Mouse (Mus musculus): Measurements from ENCODE around the gene Pigp. TPM values are rescaled to one million over a fixed set of nuclear protein-coding genes. Genes with fewer than 3 reads are reported as not detected.

The Pigp gene
- polyA plus RNA-seq, 1 experiment from 2014 or later: 125 TPM

GRCm38 (mm10) chr16:94331886-94332252, 39.8 kb downstream of the Pigp start:
- no peak overlapping the region for H3K27ac ChIP-seq (replicated peaks; ENCODE audit: low read depth, low read length)
- H3K9me3 ChIP-seq (ENCODE audit: control insufficient read depth, low read length): no peaks in the 10 kb centered on the region
- no peak overlapping the region for H3K4me2 ChIP-seq (ENCODE audit: low read depth, low read length)
- H3K4me3 ChIP-seq (ENCODE audit: low read depth, low read length): no peak overlapping the region
- no peak for DNase-seq (ENCODE audit: low spot score)
- H3K27me3 ChIP-seq (replicated peaks; ENCODE audit: control insufficient read depth, insufficient read depth, low read length): peaks cover 20% of the 10 kb centered on the region
- ATAC-seq (ENCODE audit: low read depth): no peak
- no peak overlapping the region for H3K9ac ChIP-seq (ENCODE audit: low read depth, low read length)
- H3K4me1 ChIP-seq (ENCODE audit: control insufficient read depth, insufficient read depth, low read length): peaks cover 15% of the 10 kb centered on the region; the same call in 1 of the 2 replicates
- 56% methylated on average over 5 of the region's 5 CpGs for WGBS
- H3K36me3 ChIP-seq (ENCODE audit: control insufficient read depth, insufficient read depth, low read length): no peaks in the 10 kb centered on the region

GRCm38 (mm10) chr16:94331233-94331885, 40.3 kb downstream of the Pigp start:
- no peak for ATAC-seq (ENCODE audit: low read depth)
- no peak overlapping the region for H3K4me3 ChIP-seq (ENCODE audit: low read depth, low read length)
- WGBS: 80% methylated on average over 8 of the region's 9 CpGs
- no peak overlapping the region for H3K4me2 ChIP-seq (ENCODE audit: low read depth, low read length)
- no peak for DNase-seq (ENCODE audit: low spot score)
- H3K4me1 ChIP-seq (ENCODE audit: control insufficient read depth, insufficient read depth, low read length): peaks cover 15% of the 10 kb centered on the region; the same call in 1 of the 2 replicates
- no peak overlapping the region for H3K27ac ChIP-seq (replicated peaks; ENCODE audit: low read depth, low read length)
- H3K9ac ChIP-seq (ENCODE audit: low read depth, low read length): no peak overlapping the region
- H3K9me3 ChIP-seq (ENCODE audit: control insufficient read depth, low read length): no peaks in the 10 kb centered on the region
- no peaks in the 10 kb centered on the region for H3K36me3 ChIP-seq (ENCODE audit: control insufficient read depth, insufficient read depth, low read length)
- H3K27me3 ChIP-seq (replicated peaks; ENCODE audit: control insufficient read depth, insufficient read depth, low read length): peaks cover 24% of the 10 kb centered on the region

GRCm38 (mm10) chr16:94330429-94330828, 41.2 kb downstream of the Pigp start:
- Histone ChIP-seq H3K27ac (replicated peaks; ENCODE audit: low read depth, low read length) (no peak overlapping the region), H3K4me2 (ENCODE audit: low read depth, low read length) (no peak overlapping the region), H3K27me3 (replicated peaks; ENCODE audit: control insufficient read depth, insufficient read depth, low read length) (peaks cover 24% of the 10 kb centered on the region), H3K36me3 (ENCODE audit: control insufficient read depth, insufficient read depth, low read length) (no peaks in the 10 kb centered on the region), H3K4me1 (ENCODE audit: control insufficient read depth, insufficient read depth, low read length) (peaks cover 15% of the 10 kb centered on the region; the same call in 1 of the 2 replicates), H3K9me3 (ENCODE audit: control insufficient read depth, low read length) (no peaks in the 10 kb centered on the region), H3K4me3 (ENCODE audit: low read depth, low read length) (no peak overlapping the region), H3K9ac (ENCODE audit: low read depth, low read length) (no peak overlapping the region)
- ATAC-seq (ENCODE audit: low read depth): peak; percentile 38; the same call in 1 of the 2 replicates
- DNase-seq (ENCODE audit: low spot score): peak; percentile 27
- 67% methylated on average over 5 of the region's 5 CpGs for WGBS

GRCm38 (mm10) chr16:94328881-94329867, 42.5 kb downstream of the Pigp start:
- WGBS: 9% methylated on average over 23 of the region's 25 CpGs
- peak; percentile 22 for DNase-seq (ENCODE audit: low spot score)
- Histone ChIP-seq H3K4me2 (ENCODE audit: low read depth, low read length) (peak overlapping the region; percentile 89), H3K9me3 (ENCODE audit: control insufficient read depth, low read length) (no peaks in the 10 kb centered on the region), H3K4me1 (ENCODE audit: control insufficient read depth, insufficient read depth, low read length) (peaks cover 15% of the 10 kb centered on the region; the same call in 1 of the 2 replicates), H3K27me3 (replicated peaks; ENCODE audit: control insufficient read depth, insufficient read depth, low read length) (peaks cover 24% of the 10 kb centered on the region), H3K36me3 (ENCODE audit: control insufficient read depth, insufficient read depth, low read length) (no peaks in the 10 kb centered on the region), H3K4me3 (ENCODE audit: low read depth, low read length) (peak overlapping the region; percentile 52), H3K9ac (ENCODE audit: low read depth, low read length) (0 out of 2 replicates have a peak overlapping the region, but pooled peaks have one; percentile 69), H3K27ac (replicated peaks; ENCODE audit: low read depth, low read length) (no peak overlapping the region)
- no peak for ATAC-seq (ENCODE audit: low read depth)

- peak within 1 kb of the TSS; percentile 52 for H3K4me3 ChIP-seq (ENCODE audit: low read depth, low read length)
- peaks cover 24% of the 10 kb centered on the region for H3K27me3 ChIP-seq (replicated peaks; ENCODE audit: control insufficient read depth, insufficient read depth, low read length)
- H3K4me2 ChIP-seq (ENCODE audit: low read depth, low read length): peak within 1 kb of the TSS; percentile 89
- under 1% methylated on average over 63 of the region's 63 CpGs for WGBS
- DNase-seq (ENCODE audit: low spot score) (peak; percentile 18), ATAC-seq (ENCODE audit: low read depth) (peak; percentile 44; the same call in 1 of the 2 replicates)
- H3K27ac ChIP-seq (replicated peaks; ENCODE audit: low read depth, low read length): no peak within 1 kb of the TSS
- H3K4me1 ChIP-seq (ENCODE audit: control insufficient read depth, insufficient read depth, low read length): peaks cover 15% of the 10 kb centered on the region; the same call in 1 of the 2 replicates
- no peaks in the 10 kb centered on the region for H3K36me3 ChIP-seq (ENCODE audit: control insufficient read depth, insufficient read depth, low read length)
- no peaks in the 10 kb centered on the region for H3K9me3 ChIP-seq (ENCODE audit: control insufficient read depth, low read length)
- peak within 1 kb of the TSS; percentile 69 for H3K9ac ChIP-seq (ENCODE audit: low read depth, low read length)
These were observed 43.6 kb downstream of the Pigp start, which contains the start of gene Ripply3 for GRCm38 (mm10) chr16:94327781-94328711. Ripply3 (plus strand) TSS chr16:94328420.

GRCm38 (mm10) chr16:94326008-94326407, 45.6 kb downstream of the Pigp start:
- H3K4me1 ChIP-seq (ENCODE audit: control insufficient read depth, insufficient read depth, low read length): peaks cover 15% of the 10 kb centered on the region; the same call in 1 of the 2 replicates
- H3K4me3 ChIP-seq (ENCODE audit: low read depth, low read length): no peak overlapping the region
- DNase-seq (ENCODE audit: low spot score): no peak
- H3K9me3 ChIP-seq (ENCODE audit: control insufficient read depth, low read length): no peaks in the 10 kb centered on the region
- no peaks in the 10 kb centered on the region for H3K36me3 ChIP-seq (ENCODE audit: control insufficient read depth, insufficient read depth, low read length)
- H3K9ac ChIP-seq (ENCODE audit: low read depth, low read length): no peak overlapping the region
- peaks cover 24% of the 10 kb centered on the region for H3K27me3 ChIP-seq (replicated peaks; ENCODE audit: control insufficient read depth, insufficient read depth, low read length)
- H3K4me2 ChIP-seq (ENCODE audit: low read depth, low read length): no peak overlapping the region
- WGBS: 83% methylated on average over 3 of the region's 3 CpGs
- no peak for ATAC-seq (ENCODE audit: low read depth)
- no peak overlapping the region for H3K27ac ChIP-seq (replicated peaks; ENCODE audit: low read depth, low read length)

GRCm38 (mm10) chr16:94323681-94324080, 48.0 kb downstream of the Pigp start:
- H3K4me3 ChIP-seq (ENCODE audit: low read depth, low read length): no peak overlapping the region
- H3K9ac ChIP-seq (ENCODE audit: low read depth, low read length): no peak overlapping the region
- no peak overlapping the region for H3K27ac ChIP-seq (replicated peaks; ENCODE audit: low read depth, low read length)
- DNase-seq (ENCODE audit: low spot score): no peak
- H3K27me3 ChIP-seq (replicated peaks; ENCODE audit: control insufficient read depth, insufficient read depth, low read length): peaks cover 20% of the 10 kb centered on the region
- H3K4me2 ChIP-seq (ENCODE audit: low read depth, low read length): no peak overlapping the region
- H3K36me3 ChIP-seq (ENCODE audit: control insufficient read depth, insufficient read depth, low read length): no peaks in the 10 kb centered on the region
- H3K9me3 ChIP-seq (ENCODE audit: control insufficient read depth, low read length): no peaks in the 10 kb centered on the region
- H3K4me1 ChIP-seq (ENCODE audit: control insufficient read depth, insufficient read depth, low read length): peaks cover 8% of the 10 kb centered on the region; the same call in 1 of the 2 replicates
- 58% methylated on average over 5 of the region's 5 CpGs for WGBS
- ATAC-seq (ENCODE audit: low read depth): no peak

- no peak for ATAC-seq (ENCODE audit: low read depth)
- H3K9ac ChIP-seq (ENCODE audit: low read depth, low read length): no peak overlapping the region
- H3K4me2 ChIP-seq (ENCODE audit: low read depth, low read length): no peak overlapping the region
- H3K9me3 ChIP-seq (ENCODE audit: control insufficient read depth, low read length): no peaks in the 10 kb centered on the region
- DNase-seq (ENCODE audit: low spot score): no peak
- H3K4me1 ChIP-seq (ENCODE audit: control insufficient read depth, insufficient read depth, low read length): no peaks in the 10 kb centered on the region
- no peaks in the 10 kb centered on the region for H3K36me3 ChIP-seq (ENCODE audit: control insufficient read depth, insufficient read depth, low read length)
- 80% methylated on average over 5 of the region's 5 CpGs for WGBS
- no peaks in the 10 kb centered on the region for H3K27me3 ChIP-seq (replicated peaks; ENCODE audit: control insufficient read depth, insufficient read depth, low read length)
- H3K27ac ChIP-seq (replicated peaks; ENCODE audit: low read depth, low read length): no peak overlapping the region
- H3K4me3 ChIP-seq (ENCODE audit: low read depth, low read length): no peak overlapping the region
These were observed 51.4 kb downstream of the Pigp start for GRCm38 (mm10) chr16:94320223-94320622.
